Mouse (Mus musculus) midbrain, embryonic 16.5 days (tissue): ENCODE results near the gene Vpreb1. TPM values are rescaled to one million over a fixed set of nuclear protein-coding genes. Genes with fewer than 3 reads are reported as not detected.

Experiments used
- ATAC-seq: fragments of 200-750 bp; cut with Nextera tagmentation; 2 replicates; pipeline ENCODE4 v1.8.0; 2017; ENCODE audit warnings: moderate TSS enrichment
- H3K27ac ChIP-seq: fragments of 300-500 bp; sonication (generic); 2 replicates; pipeline ENCODE4 v1.5.1; 2014; ENCODE audit warnings: mild to moderate bottlenecking, low read length, mixed read lengths
- H3K27me3 ChIP-seq: fragments of 300-500 bp; sonication (generic); 2 replicates; pipeline ENCODE4 v1.6.1; 2014; ENCODE audit warnings: low read depth, low read length, mixed read lengths; ENCODE audit not compliant: control insufficient read depth, insufficient read depth
- H3K36me3 ChIP-seq: fragments of 300-500 bp; sonication (generic); 2 replicates; pipeline ENCODE4 v1.6.1; 2014; ENCODE audit warnings: mild to moderate bottlenecking, low read length, moderate library complexity, mixed read lengths; ENCODE audit not compliant: control insufficient read depth, insufficient read depth
- H3K4me1 ChIP-seq: fragments of 300-500 bp; sonication (generic); 2 replicates; pipeline ENCODE4 v1.6.1; 2014; ENCODE audit warnings: mild to moderate bottlenecking, low read length, mixed read lengths; ENCODE audit not compliant: control insufficient read depth, insufficient read depth
- H3K4me2 ChIP-seq: fragments of 300-500 bp; sonication (generic); 2 replicates; pipeline ENCODE4 v1.6.1; 2014; ENCODE audit warnings: mild to moderate bottlenecking, low read length, mixed read lengths
- H3K4me3 ChIP-seq: fragments of 300-500 bp; sonication (generic); 2 replicates; pipeline ENCODE4 v1.5.1; 2014; ENCODE audit warnings: low read depth, mild to moderate bottlenecking, low read length, moderate library complexity, mixed read lengths
- H3K9ac ChIP-seq: fragments of 300-500 bp; sonication (generic); 2 replicates; pipeline ENCODE4 v1.6.1; 2014; ENCODE audit warnings: low read depth, low read length, mixed read lengths
- H3K9me3 ChIP-seq: fragments of 300-500 bp; sonication (generic); replicated peaks from 2 replicates; pipeline ENCODE4 v1.6.1; 2014; ENCODE audit warnings: mild to moderate bottlenecking, low read length, mixed read lengths; ENCODE audit not compliant: control insufficient read depth, poor library complexity, severe bottlenecking
- WGBS: fragments of 180-500 bp; shearing (Covaris S2); extraction: QIAGEN DNeasy Blood & Tissue Kit; methylation state at CpG from one replicate; pipeline ENCODE4 v1.1.7; 2014; 5-methylcytosine and 5-hydroxymethylcytosine counted together
- polyA plus RNA-seq: library from polyadenylated mRNA; unstranded; fragments of >200 nt; fragmentation: Nextera tagmentation; extraction: Ambion mirVana; gene quantifications from 2 replicates; pipeline ENCODE4 v1.2.1, GENCODE M21; 2015

Gene Vpreb1
- polyA plus RNA-seq, 1 experiment from 2014 or later = 0.95 TPM

GRCm38 (mm10) chr16:16826223-16826622 is 44.4 kb downstream of the Vpreb1 start:
- ATAC-seq = no peak
- peaks cover 2% of the 10 kb centered on the region; the same call in 1 of the 2 replicates for H3K4me1 ChIP-seq
- no peaks in the 10 kb centered on the region for H3K27me3 ChIP-seq
- WGBS = 71% methylated on average over 2 of the region's 2 CpGs
- no peak overlapping the region for H3K4me2 ChIP-seq
- peaks cover 7% of the 10 kb centered on the region for H3K36me3 ChIP-seq
- H3K9ac ChIP-seq = no peak overlapping the region
- no peak overlapping the region for H3K27ac ChIP-seq
- peaks cover 3% of the 10 kb centered on the region; the same call in 1 of the 2 replicates for H3K9me3 ChIP-seq
- H3K4me3 ChIP-seq = no peak overlapping the region

- Histone ChIP-seq H3K4me1 (peaks cover 2% of the 10 kb centered on the region; the same call in 1 of the 2 replicates), H3K27ac (no peak overlapping the region), H3K9me3 (peaks cover 3% of the 10 kb centered on the region; the same call in 1 of the 2 replicates), H3K9ac (no peak overlapping the region), H3K36me3 (peaks cover 7% of the 10 kb centered on the region), H3K27me3 (no peaks in the 10 kb centered on the region), H3K4me2 (no peak overlapping the region), H3K4me3 (no peak overlapping the region)
- ATAC-seq = no peak
- WGBS = 32% methylated on average over 5 of the region's 5 CpGs
Observed at GRCm38 (mm10) chr16:16825476-16825875, 45.2 kb downstream of the Vpreb1 start.

Other genes starting within 250 kb of the Vpreb1 start
- gene Olfr19, start 194.4 kb downstream of the Vpreb1 start, polyA plus RNA-seq = not detected in 2 replicates
- gene Spag6l, start 41.4 kb downstream of the Vpreb1 start, polyA plus RNA-seq = 24.0 and 24.5 TPM in 2 replicates
- gene Igll1, start 6.9 kb downstream of the Vpreb1 start, polyA plus RNA-seq = not detected in 2 replicates
- gene Top3b, start 107 bp downstream of the Vpreb1 start, polyA plus RNA-seq = 72.5 and 73.1 TPM in 2 replicates
- 29.3 and 30.0 TPM in 2 replicates for gene Ppm1f, start 25.6 kb upstream of the Vpreb1 start, polyA plus RNA-seq
- 182 and 189 TPM in 2 replicates for gene Mapk1, start 112.5 kb upstream of the Vpreb1 start, polyA plus RNA-seq
- 150 and 160 TPM in 2 replicates for gene Ypel1, start 198.9 kb upstream of the Vpreb1 start, polyA plus RNA-seq
- gene Ppil2, start 240.4 kb upstream of the Vpreb1 start, polyA plus RNA-seq = 147 and 153 TPM in 2 replicates